Mouse (Mus musculus) effector memory CD4-positive, alpha-beta T cell, adult 5 months (primary cell): ENCODE data around the gene Qrich2. TPM values are rescaled to one million over a fixed set of nuclear protein-coding genes. Genes with fewer than 3 reads are reported as not detected.

ENCODE experiments used
- polyA plus RNA-seq: library from polyadenylated mRNA; unstranded; fragments of 100-300 nt; shearing (Covaris generic); gene quantifications from one replicate; pipeline ENCODE4 v1.2.1, GENCODE M21; 2017

Gene Qrich2
- polyA plus RNA-seq: not detected

GRCm38 (mm10) chr11:116466141-116466540 lies at the start of gene Qrich2:
Qrich2 (minus strand) TSS chr11:116466241.

GRCm38 (mm10) chr11:116493795-116494252 lies 27.8 kb upstream of the Qrich2 start, which contains the start of gene Prpsap1:
Prpsap1 (minus strand) TSS chr11:116494202.

GRCm38 (mm10) chr11:116433356-116434286 lies 32.4 kb downstream of the Qrich2 start, which contains the start of gene Ubald2:
Ubald2 (plus strand) TSS chr11:116434094.

GRCm38 (mm10) chr11:116412904-116413630 lies 53.0 kb downstream of the Qrich2 start, which contains the start of gene Rnf157:
Rnf157 (minus strand) TSS chr11:116413032.

Other genes starting within 250 kb of the Qrich2 start
- gene Evpl, start 228.2 kb downstream of the Qrich2 start, polyA plus RNA-seq: 0.10 TPM
- 60.8 TPM for gene Srp68, start 192.0 kb downstream of the Qrich2 start, polyA plus RNA-seq
- not detected for gene Galr2, start 185.3 kb downstream of the Qrich2 start, polyA plus RNA-seq
- gene Exoc7, start 159.0 kb downstream of the Qrich2 start, polyA plus RNA-seq: 46.4 TPM
- gene Foxj1, start 130.8 kb downstream of the Qrich2 start, polyA plus RNA-seq: 0.24 TPM
- gene Rnf157, start 53.2 kb downstream of the Qrich2 start, polyA plus RNA-seq: 98.2 TPM
- 963 TPM for gene Ubald2, start 32.1 kb downstream of the Qrich2 start, polyA plus RNA-seq
- 118 TPM for gene Prpsap1, start 28.0 kb upstream of the Qrich2 start, polyA plus RNA-seq
- gene Sphk1, start 64.7 kb upstream of the Qrich2 start, polyA plus RNA-seq: 0.31 TPM
- gene Ube2o, start 115.2 kb upstream of the Qrich2 start, polyA plus RNA-seq: 16.2 TPM
- not detected for gene Aanat, start 120.2 kb upstream of the Qrich2 start, polyA plus RNA-seq
- 19.5 TPM for gene Rhbdf2, start 160.8 kb upstream of the Qrich2 start, polyA plus RNA-seq
- not detected for gene Prcd, start 187.3 kb upstream of the Qrich2 start, polyA plus RNA-seq
- gene Cygb, start 188.1 kb upstream of the Qrich2 start, polyA plus RNA-seq: not detected